Mouse (Mus musculus): ENCODE results near the gene Manba. TPM values are rescaled to one million over a fixed set of nuclear protein-coding genes. Genes with fewer than 3 reads are reported as not detected.
A peak's percentile ranks its signal among the peaks of the same experiment; 100 is the strongest.

The Manba gene
- polyA plus RNA-seq, 1 experiment from 2014 or later = 18.6 TPM

DNA sequence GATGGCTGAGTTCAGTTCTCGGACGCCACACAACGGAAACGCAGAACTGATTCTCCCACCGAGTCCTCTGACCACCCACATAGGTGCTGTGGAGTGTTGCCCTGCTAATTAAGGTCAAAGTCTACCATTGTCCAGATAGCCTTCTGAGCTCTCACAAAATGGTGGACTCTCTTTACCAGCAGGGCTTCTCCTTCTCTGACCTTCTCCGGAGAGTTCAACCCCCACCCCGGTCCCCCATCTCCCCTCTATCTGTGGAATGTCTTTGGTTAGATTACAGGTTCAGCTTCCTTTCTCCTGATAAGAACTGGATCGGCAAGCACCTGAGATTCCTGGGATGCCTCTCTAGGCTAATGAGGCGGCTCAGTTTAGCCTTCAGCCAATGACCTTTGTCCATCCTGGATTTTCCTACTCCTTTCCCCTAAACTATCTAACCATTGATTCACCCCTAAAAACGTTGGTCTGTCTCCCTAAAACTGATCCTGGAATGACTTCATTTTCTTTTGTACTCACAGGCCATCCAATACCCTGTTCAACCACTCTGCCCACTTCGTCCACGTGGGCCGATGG, 20.6 kb downstream of the Manba start:
- no peaks in the 10 kb centered on the region for H3K9me3 ChIP-seq (ENCODE audit: control insufficient read depth)
- no peaks in the 10 kb centered on the region for H3K4me1 ChIP-seq (replicated peaks; ENCODE audit: control insufficient read depth, insufficient read depth, low read length)
- H3K27ac ChIP-seq (ENCODE audit: low read depth, low read length) = peak overlapping the region; percentile 21; the same call in 1 of the 2 replicates
- H3K4me2 ChIP-seq (replicated peaks; ENCODE audit: low read depth) = no peak overlapping the region; the same call in 1 of the 2 replicates
- no peaks in the 10 kb centered on the region for H3K27me3 ChIP-seq (replicated peaks; ENCODE audit: control insufficient read depth, insufficient read depth, low read length)
- ATAC-seq = no peak
- TF ChIP-seq CTCF (IDR thresholded peaks at IDR 0.05; ENCODE audit: low read depth) = no peak
- H3K9ac ChIP-seq (ENCODE audit: low read depth, low read length) = no peak overlapping the region
- H3K4me3 ChIP-seq (ENCODE audit: low read depth, low read length) = no peak overlapping the region
- WGBS = 77% methylated on average over 13 of the region's 13 CpGs
- H3K36me3 ChIP-seq (ENCODE audit: control insufficient read depth, insufficient read depth) = no peaks in the 10 kb centered on the region

GRCm38 (mm10) chr3:135507506-135507905, 22.1 kb downstream of the Manba start:
- H3K9me3 ChIP-seq (ENCODE audit: control insufficient read depth) = no peaks in the 10 kb centered on the region
- 73% methylated on average over 7 of the region's 7 CpGs for WGBS
- H3K4me1 ChIP-seq (replicated peaks; ENCODE audit: control insufficient read depth, insufficient read depth, low read length) = no peaks in the 10 kb centered on the region; the same call in 1 of the 2 replicates
- ATAC-seq = no peak
- no peaks in the 10 kb centered on the region for H3K36me3 ChIP-seq (ENCODE audit: control insufficient read depth, insufficient read depth)
- no peak overlapping the region for H3K9ac ChIP-seq (ENCODE audit: low read depth, low read length)
- TF ChIP-seq CTCF (IDR thresholded peaks at IDR 0.05; ENCODE audit: low read depth) = no peak
- H3K27me3 ChIP-seq (replicated peaks; ENCODE audit: control insufficient read depth, insufficient read depth, low read length) = no peaks in the 10 kb centered on the region
- H3K4me3 ChIP-seq (ENCODE audit: low read depth, low read length) = no peak overlapping the region
- H3K4me2 ChIP-seq (replicated peaks; ENCODE audit: low read depth) = no peak overlapping the region
- H3K27ac ChIP-seq (ENCODE audit: low read depth, low read length) = no peak overlapping the region

GRCm38 (mm10) chr3:135508191-135508590, 22.8 kb downstream of the Manba start:
- Histone ChIP-seq H3K4me2 (replicated peaks; ENCODE audit: low read depth) (no peak overlapping the region), H3K9ac (ENCODE audit: low read depth, low read length) (no peak overlapping the region), H3K9me3 (ENCODE audit: control insufficient read depth) (no peaks in the 10 kb centered on the region), H3K27ac (ENCODE audit: low read depth, low read length) (no peak overlapping the region), H3K36me3 (ENCODE audit: control insufficient read depth, insufficient read depth) (no peaks in the 10 kb centered on the region), H3K4me3 (ENCODE audit: low read depth, low read length) (no peak overlapping the region), H3K27me3 (replicated peaks; ENCODE audit: control insufficient read depth, insufficient read depth, low read length) (no peaks in the 10 kb centered on the region), H3K4me1 (replicated peaks; ENCODE audit: control insufficient read depth, insufficient read depth, low read length) (no peaks in the 10 kb centered on the region; the same call in 1 of the 2 replicates)
- 93% methylated on average over 1 of the region's 1 CpGs for WGBS
- no peak for ATAC-seq
- TF ChIP-seq CTCF (IDR thresholded peaks at IDR 0.05; ENCODE audit: low read depth) = no peak

DNA sequence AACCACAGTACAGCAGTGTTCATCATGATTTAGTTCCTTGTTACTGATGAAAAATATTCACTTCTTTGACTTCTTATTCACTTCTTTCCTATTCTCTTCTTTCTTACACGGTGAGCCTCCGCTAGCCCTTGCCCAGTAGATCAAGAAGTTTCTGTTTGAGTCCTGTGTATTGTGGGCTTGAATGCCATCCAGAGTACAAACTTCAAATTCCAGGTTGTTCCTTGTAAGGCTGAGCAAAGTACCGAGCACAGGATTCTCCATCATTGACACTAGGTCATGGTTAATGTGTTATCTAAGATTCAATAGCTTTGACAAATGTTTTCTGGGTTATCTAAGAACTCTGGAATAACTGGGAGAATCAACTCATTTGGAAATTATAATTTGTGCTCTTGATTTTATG, 25.0 kb downstream of the Manba start:
- H3K36me3 ChIP-seq (ENCODE audit: control insufficient read depth, insufficient read depth) = no peaks in the 10 kb centered on the region
- no peak for TF ChIP-seq CTCF (IDR thresholded peaks at IDR 0.05; ENCODE audit: low read depth)
- H3K4me2 ChIP-seq (replicated peaks; ENCODE audit: low read depth) = no peak overlapping the region
- no peak overlapping the region for H3K9ac ChIP-seq (ENCODE audit: low read depth, low read length)
- no peaks in the 10 kb centered on the region; the same call in 1 of the 2 replicates for H3K4me1 ChIP-seq (replicated peaks; ENCODE audit: control insufficient read depth, insufficient read depth, low read length)
- no peak overlapping the region for H3K27ac ChIP-seq (ENCODE audit: low read depth, low read length)
- no peaks in the 10 kb centered on the region for H3K27me3 ChIP-seq (replicated peaks; ENCODE audit: control insufficient read depth, insufficient read depth, low read length)
- WGBS = 61% methylated on average over 3 of the region's 3 CpGs
- no peak overlapping the region for H3K4me3 ChIP-seq (ENCODE audit: low read depth, low read length)
- ATAC-seq = no peak
- no peaks in the 10 kb centered on the region for H3K9me3 ChIP-seq (ENCODE audit: control insufficient read depth)

- peak; percentile 53 for TF ChIP-seq CTCF (IDR thresholded peaks at IDR 0.05; ENCODE audit: low read depth)
- Histone ChIP-seq H3K4me1 (replicated peaks; ENCODE audit: control insufficient read depth, insufficient read depth, low read length) (no peaks in the 10 kb centered on the region; the same call in 1 of the 2 replicates), H3K9me3 (ENCODE audit: control insufficient read depth) (no peaks in the 10 kb centered on the region), H3K27ac (ENCODE audit: low read depth, low read length) (no peak overlapping the region), H3K4me2 (replicated peaks; ENCODE audit: low read depth) (no peak overlapping the region), H3K9ac (ENCODE audit: low read depth, low read length) (no peak overlapping the region), H3K4me3 (ENCODE audit: low read depth, low read length) (no peak overlapping the region), H3K36me3 (ENCODE audit: control insufficient read depth, insufficient read depth) (no peaks in the 10 kb centered on the region), H3K27me3 (replicated peaks; ENCODE audit: control insufficient read depth, insufficient read depth, low read length) (no peaks in the 10 kb centered on the region)
- WGBS = 54% methylated on average over 11 of the region's 11 CpGs
- no peak for ATAC-seq
These were observed 26.3 kb downstream of the Manba start for GRCm38 (mm10) chr3:135511683-135512082.

DNA sequence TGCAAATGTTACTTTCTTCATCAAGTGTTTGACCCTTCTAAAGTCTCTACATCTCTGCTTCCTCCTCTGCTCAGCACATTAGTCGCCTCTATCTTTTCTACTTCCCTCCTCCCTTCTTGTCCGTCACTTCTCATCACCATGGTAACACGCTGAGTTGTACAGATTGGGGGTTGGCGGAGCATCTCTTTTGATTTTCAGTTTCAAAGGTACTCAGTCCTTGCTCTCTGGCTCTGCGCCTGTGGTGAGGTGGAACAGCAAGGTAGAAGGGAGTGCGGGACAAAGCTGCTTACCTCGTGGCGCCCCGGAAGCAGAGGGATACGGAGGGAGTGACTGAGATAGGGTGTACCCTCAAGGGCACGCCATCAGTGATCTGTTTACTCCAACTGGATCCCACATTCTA, 27.9 kb downstream of the Manba start:
- no peaks in the 10 kb centered on the region; the same call in 1 of the 2 replicates for H3K4me1 ChIP-seq (replicated peaks; ENCODE audit: control insufficient read depth, insufficient read depth, low read length)
- no peaks in the 10 kb centered on the region for H3K36me3 ChIP-seq (ENCODE audit: control insufficient read depth, insufficient read depth)
- H3K4me2 ChIP-seq (replicated peaks; ENCODE audit: low read depth) = no peak overlapping the region
- WGBS = 63% methylated on average over 11 of the region's 11 CpGs
- H3K9ac ChIP-seq (ENCODE audit: low read depth, low read length) = no peak overlapping the region
- H3K4me3 ChIP-seq (ENCODE audit: low read depth, low read length) = no peak overlapping the region
- H3K27me3 ChIP-seq (replicated peaks; ENCODE audit: control insufficient read depth, insufficient read depth, low read length) = no peaks in the 10 kb centered on the region
- H3K9me3 ChIP-seq (ENCODE audit: control insufficient read depth) = no peaks in the 10 kb centered on the region
- no peak for ATAC-seq
- TF ChIP-seq CTCF (IDR thresholded peaks at IDR 0.05; ENCODE audit: low read depth) = no peak
- no peak overlapping the region for H3K27ac ChIP-seq (ENCODE audit: low read depth, low read length)
